ENCODE assay signal across 9 mouse cellular contexts in the genomic region with DNA sequence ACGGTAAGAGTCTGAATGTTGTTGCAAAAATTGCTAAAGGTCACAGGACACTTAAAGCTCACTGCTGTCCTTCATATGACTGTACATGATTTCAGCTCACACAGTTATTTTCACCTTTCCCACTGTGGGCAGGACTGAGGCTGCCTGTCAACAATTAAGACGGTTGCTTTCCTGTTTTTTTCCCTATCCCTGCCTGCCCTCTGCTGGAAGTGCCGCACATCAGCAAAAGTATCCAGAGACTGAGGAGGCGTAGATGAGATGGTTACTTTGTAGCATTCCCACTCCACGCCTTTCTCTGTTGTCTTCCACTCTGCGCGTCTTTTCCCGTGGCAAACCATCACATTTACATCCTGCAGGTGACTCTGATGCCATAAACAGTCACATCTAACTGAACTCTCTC. TPM values are rescaled to one million over a fixed set of nuclear protein-coding genes. Genes with fewer than 3 reads are reported as not detected.
A peak's percentile ranks its signal among the peaks of the same experiment; 100 is the strongest.
DNase-seq lines count a peak whose midpoint lies in the region; ATAC-seq and TF ChIP-seq lines count a peak whose summit lies in the region.
"Had no signal": no experiment of that assay in that cellular context is flagged by ENCODE, and none has a peak within 500 bp of the region (broad histone marks: within the 10 kb centered on the region; RNA-seq: fewer than 3 reads in every experiment).

No protein-coding gene starts in this region.

- TF ChIP-seq EP300 in heart, adult 2 months (IDR thresholded peaks at IDR 0.05; ENCODE audit: insufficient read depth, low read depth, low read length): peak; percentile 80; the same call in 1 of the 2 replicates

- H3K27me3 ChIP-seq in heart, adult 2 months (ENCODE audit: control insufficient read depth, insufficient read depth, low read length): no peaks in the 10 kb centered on the region
- no peaks in the 10 kb centered on the region for H3K27me3 ChIP-seq in heart, embryonic 12.5 days (replicated peaks)
- H3K27me3 ChIP-seq: limb, embryonic 12.5 days had no signal

- no peak overlapping the region for H3K9ac ChIP-seq in heart, adult 2 months (ENCODE audit: low read depth, low read length)
- no peak overlapping the region for H3K9ac ChIP-seq in heart, embryonic 12.5 days
- H3K9ac ChIP-seq: limb, embryonic 12.5 days had no signal

- H3K4me2 ChIP-seq in heart, embryonic 12.5 days: no peak overlapping the region
- H3K4me2 ChIP-seq: limb, embryonic 12.5 days had no signal

- peak; percentile 82 for TF ChIP-seq CTCF in heart, adult 2 months (IDR thresholded peaks at IDR 0.05)
- peak; percentile 38; the same call in 1 of the 2 replicates for TF ChIP-seq CTCF in bone marrow, adult 2 months (IDR thresholded peaks at IDR 0.05; ENCODE audit: control insufficient read depth, insufficient read depth, low read length)

- peak; percentile 35 to 47 for DNase-seq in heart, adult 2 months
- DNase-seq in CD4-positive helper T cell, adult 2 months (ENCODE audit: low read depth, low spot score): peak; percentile 47
- peak; percentile 26 for DNase-seq in fibroblast of lung, adult 2 months (ENCODE audit: low read depth)
- DNase-seq in kidney, postnatal 25 days: peak; percentile 61
- DNase-seq in lung, postnatal 14 days: peak; percentile 60
- DNase-seq in thymus, postnatal 0 days (ENCODE audit: low spot score): peak; percentile 29

- 17% methylated on average over 8 of the region's 8 CpGs for WGBS in heart, adult 2 months
- 23% methylated on average over 8 of the region's 8 CpGs for WGBS in heart, embryonic 12.5 days
- WGBS in bone marrow, adult 2 months: 35% methylated on average over 8 of the region's 8 CpGs

- ATAC-seq in heart, embryonic 12.5 days (ENCODE audit: insufficient number of reproducible peaks, low FRiP score): no peak

- no peak overlapping the region for H3K27ac ChIP-seq in heart, adult 2 months
- H3K27ac ChIP-seq in heart, embryonic 12.5 days (ENCODE audit: poor library complexity, severe bottlenecking): no peak overlapping the region
- H3K27ac ChIP-seq in bone marrow, adult 2 months (ENCODE audit: control insufficient read depth, insufficient read depth, low read depth, low read length, poor library complexity): no peak overlapping the region
- H3K27ac ChIP-seq: limb, embryonic 12.5 days had no signal

- no peaks in the 10 kb centered on the region for H3K36me3 ChIP-seq in heart, adult 2 months (ENCODE audit: control insufficient read depth, insufficient read depth, low read length)
- H3K36me3 ChIP-seq in heart, embryonic 12.5 days: no peaks in the 10 kb centered on the region
- H3K36me3 ChIP-seq: limb, embryonic 12.5 days had no signal

- H3K4me1 ChIP-seq in heart, adult 2 months (ENCODE audit: control insufficient read depth, insufficient read depth, low read length): no peaks in the 10 kb centered on the region
- H3K4me1 ChIP-seq in heart, embryonic 12.5 days (replicated peaks): no peaks in the 10 kb centered on the region
- no peaks in the 10 kb centered on the region for H3K4me1 ChIP-seq in bone marrow, adult 2 months (ENCODE audit: control insufficient read depth, insufficient read depth, low read length)
- H3K4me1 ChIP-seq: limb, embryonic 12.5 days had no signal

- intact Hi-C loops in heart, adult 2 months (cut with DNase I): loop anchor here (1.0 to 5.0 kb wide), 4 partner anchors 19 to 358 kb away; no protein-coding TSS in a partner anchor

- no peak overlapping the region for H3K4me3 ChIP-seq in heart, adult 2 months
- H3K4me3 ChIP-seq in heart, embryonic 12.5 days: no peak overlapping the region
- H3K4me3 ChIP-seq in bone marrow, adult 2 months (replicated peaks; ENCODE audit: control insufficient read depth, low read depth, low read length): no peak overlapping the region
- H3K4me3 ChIP-seq: limb, embryonic 12.5 days had no signal

- no peaks in the 10 kb centered on the region for H3K79me2 ChIP-seq in heart, adult 2 months (replicated peaks; ENCODE audit: control insufficient read depth, insufficient read depth, low read length)

- no peak for TF ChIP-seq POLR2A in heart, adult 2 months (IDR thresholded peaks at IDR 0.05; ENCODE audit: insufficient read depth, low read depth, low read length)
- no peak for TF ChIP-seq POLR2A in bone marrow, adult 2 months (IDR thresholded peaks at IDR 0.05; ENCODE audit: borderline replicate concordance, control insufficient read depth, low read depth, low read length)

- H3K9me3 ChIP-seq in heart, embryonic 12.5 days (replicated peaks): no peaks in the 10 kb centered on the region
- H3K9me3 ChIP-seq: limb, embryonic 12.5 days had no signal

RNA-seq across cellular contexts. Expression of a gene that starts 25.4 kb away (rescaled TPM):
- total RNA-seq in heart, adult 2 months (2021): 10 to 100 TPM; 25.4 to 38.9 TPM
- 15.3 and 35.4 TPM in 2 replicates for polyA plus RNA-seq in heart, adult 2 months (2012; rRNA removed)
- 5.2 and 5.3 TPM in 2 replicates for polyA plus RNA-seq in heart, embryonic 12.5 days (2016; fragmentation: Nextera tagmentation; extraction: Ambion mirVana)
- 1.9 and 4.9 TPM in 2 replicates for polyA plus RNA-seq in bone marrow, adult 2 months (2011; ENCODE audit: insufficient read depth, insufficient read length, low replicate concordance, missing spikeins)
- polyA plus RNA-seq in thymus, postnatal 0 days (2015; fragmentation: Nextera tagmentation; extraction: Ambion mirVana): 4.2 and 4.4 TPM in 2 replicates
